Mouse (Mus musculus) hindbrain, embryonic 16.5 days (tissue): ENCODE data around the gene Olfr1310. TPM values are rescaled to one million over a fixed set of nuclear protein-coding genes. Genes with fewer than 3 reads are reported as not detected.
"Not testable (repeated sequence)": the region's sequence is repeated elsewhere in the genome, so short reads cannot be mapped to it uniquely, and the experiment has no call there.

ENCODE experiments used
- ATAC-seq: fragments of 200-750 bp; cut with Nextera tagmentation; 2 replicates; pipeline ENCODE4 v1.8.0; 2017; ENCODE audit warnings: moderate TSS enrichment, moderate library complexity
- H3K27ac ChIP-seq: fragments of 300-500 bp; sonication (generic); 2 replicates; pipeline ENCODE4 v1.5.1; 2014; ENCODE audit warnings: low read depth, mild to moderate bottlenecking, control low read depth, low read length, moderate library complexity
- H3K27me3 ChIP-seq: fragments of 300-500 bp; sonication (generic); replicated peaks from 2 replicates; pipeline ENCODE4 v1.6.1; 2014; ENCODE audit warnings: low read length; ENCODE audit not compliant: control insufficient read depth, insufficient read depth
- H3K36me3 ChIP-seq: fragments of 300-500 bp; sonication (generic); 2 replicates; pipeline ENCODE4 v1.6.1; 2014; ENCODE audit warnings: mild to moderate bottlenecking, low read length, moderate library complexity, mixed read lengths; ENCODE audit not compliant: control insufficient read depth, insufficient read depth
- H3K4me1 ChIP-seq: fragments of 300-500 bp; sonication (generic); 2 replicates; pipeline ENCODE4 v1.6.1; 2014; ENCODE audit warnings: low read depth, low read length; ENCODE audit not compliant: control insufficient read depth, insufficient read depth
- H3K4me2 ChIP-seq: fragments of 300-500 bp; sonication (generic); 2 replicates; pipeline ENCODE4 v1.6.1; 2014; ENCODE audit warnings: mild to moderate bottlenecking, low read length, control low read depth, moderate library complexity
- H3K4me3 ChIP-seq: fragments of 300-500 bp; sonication (generic); 2 replicates; pipeline ENCODE4 v1.5.1; 2014; ENCODE audit warnings: mild to moderate bottlenecking, low read length, control low read depth, moderate library complexity
- H3K9ac ChIP-seq: fragments of 300-500 bp; sonication (generic); 2 replicates; pipeline ENCODE4 v1.6.1; 2014; ENCODE audit warnings: low read depth, mild to moderate bottlenecking, control low read depth, low read length, moderate library complexity
- H3K9me3 ChIP-seq: fragments of 300-500 bp; sonication (generic); 2 replicates; pipeline ENCODE4 v1.6.1; 2014; ENCODE audit warnings: mild to moderate bottlenecking, low read length, moderate library complexity; ENCODE audit not compliant: control insufficient read depth
- WGBS: fragments of 180-500 bp; shearing (Covaris S2); extraction: QIAGEN DNeasy Blood & Tissue Kit; methylation state at CpG from one replicate; pipeline ENCODE4 v1.1.7; 2014; 5-methylcytosine and 5-hydroxymethylcytosine counted together
- polyA plus RNA-seq: library from polyadenylated mRNA; unstranded; fragments of >200 nt; fragmentation: Nextera tagmentation; extraction: Ambion mirVana; gene quantifications from 2 replicates; pipeline ENCODE4 v1.2.1, GENCODE M21; 2015

The Olfr1310 gene
- not detected in 2 replicates for polyA plus RNA-seq

- no peak for ATAC-seq
- Histone ChIP-seq H3K9me3 (no peaks in the 10 kb centered on the region), H3K36me3 (no peaks in the 10 kb centered on the region), H3K27ac (no peak within 1 kb of the TSS), H3K4me1 (no peaks in the 10 kb centered on the region), H3K4me3 (no peak within 1 kb of the TSS), H3K27me3 (no peaks in the 10 kb centered on the region), H3K9ac (no peak within 1 kb of the TSS), H3K4me2 (no peak within 1 kb of the TSS)
These were observed at the start of gene Olfr1310 for GRCm38 (mm10) chr2:112012608-112013007. TSS of gene Olfr1310 (minus strand) at chr2:112012708.

- H3K36me3 ChIP-seq = no peaks in the 10 kb centered on the region
- no peaks in the 10 kb centered on the region for H3K4me1 ChIP-seq
- H3K27me3 ChIP-seq = no peaks in the 10 kb centered on the region
- no peak within 1 kb of the TSS for H3K9ac ChIP-seq
- H3K27ac ChIP-seq = no peak within 1 kb of the TSS
- 30% methylated on average over 1 of the region's 1 CpGs for WGBS
- no peak within 1 kb of the TSS for H3K4me2 ChIP-seq
- no peak for ATAC-seq
- no peaks in the 10 kb centered on the region for H3K9me3 ChIP-seq
- no peak within 1 kb of the TSS for H3K4me3 ChIP-seq
These were observed 37.6 kb upstream of the Olfr1310 start, which contains the start of gene Olfr1312 for GRCm38 (mm10) chr2:112050138-112050537. TSS of gene Olfr1312 (minus strand) at chr2:112050238.

- not testable (repeated sequence) for ATAC-seq, H3K9me3 ChIP-seq, H3K4me1 ChIP-seq, H3K36me3 ChIP-seq, H3K4me2 ChIP-seq, H3K4me3 ChIP-seq, H3K9ac ChIP-seq, H3K27me3 ChIP-seq, H3K27ac ChIP-seq
- WGBS = 53% methylated on average over 6 of the region's 6 CpGs
These were observed 14.5 kb upstream of the Olfr1310 start for GRCm38 (mm10) chr2:112026971-112027370.

GRCm38 (mm10) chr2:112024312-112024711, 11.8 kb upstream of the Olfr1310 start, which contains the start of gene Olfr1311:
TSS of gene Olfr1311 (minus strand) at chr2:112024412.
- 94% methylated on average over 2 of the region's 2 CpGs for WGBS
- no peak for ATAC-seq
- H3K4me3 ChIP-seq = no peak within 1 kb of the TSS

GRCm38 (mm10) chr2:112014900-112015299, 2.4 kb upstream of the Olfr1310 start:
- Histone ChIP-seq H3K4me3 (no peak overlapping the region), H3K27ac (no peak overlapping the region), H3K9ac (no peak overlapping the region), H3K9me3 (no peaks in the 10 kb centered on the region), H3K36me3 (no peaks in the 10 kb centered on the region), H3K4me2 (no peak overlapping the region), H3K27me3 (no peaks in the 10 kb centered on the region), H3K4me1 (no peaks in the 10 kb centered on the region)
- no peak for ATAC-seq
- WGBS = 90% methylated on average over 3 of the region's 3 CpGs

More at GRCm38 (mm10) chr2:112024312-112024711, 11.8 kb upstream of the Olfr1310 start, which contains the start of gene Olfr1311:
- Histone ChIP-seq H3K4me2 (no peak within 1 kb of the TSS), H3K27me3 (no peaks in the 10 kb centered on the region), H3K36me3 (no peaks in the 10 kb centered on the region), H3K9ac (no peak within 1 kb of the TSS), H3K4me1 (no peaks in the 10 kb centered on the region), H3K9me3 (no peaks in the 10 kb centered on the region), H3K27ac (no peak within 1 kb of the TSS)

GRCm38 (mm10) chr2:111990181-111990580, 22.3 kb downstream of the Olfr1310 start, which contains the start of gene Olfr1309:
TSS of gene Olfr1309 (minus strand) at chr2:111990281.
- Histone ChIP-seq H3K4me3 (no peak within 1 kb of the TSS), H3K9me3 (no peaks in the 10 kb centered on the region), H3K4me2 (no peak within 1 kb of the TSS), H3K27ac (no peak within 1 kb of the TSS), H3K36me3 (no peaks in the 10 kb centered on the region), H3K27me3 (no peaks in the 10 kb centered on the region), H3K9ac (no peak within 1 kb of the TSS), H3K4me1 (no peaks in the 10 kb centered on the region)
- no peak for ATAC-seq
- WGBS = 65% methylated on average over 1 of the region's 1 CpGs

- H3K4me3 ChIP-seq = no peak within 1 kb of the TSS
- no peaks in the 10 kb centered on the region for H3K4me1 ChIP-seq
- ATAC-seq = no peak
- no peak within 1 kb of the TSS for H3K4me2 ChIP-seq
- no peaks in the 10 kb centered on the region for H3K27me3 ChIP-seq
- no peaks in the 10 kb centered on the region for H3K9me3 ChIP-seq
- 60% methylated on average over 1 of the region's 1 CpGs for WGBS
- H3K27ac ChIP-seq = no peak within 1 kb of the TSS
- H3K9ac ChIP-seq = no peak within 1 kb of the TSS
- no peaks in the 10 kb centered on the region for H3K36me3 ChIP-seq
These were observed 47.7 kb downstream of the Olfr1310 start, which contains the start of gene Olfr1308 for GRCm38 (mm10) chr2:111964844-111965243. TSS of gene Olfr1308 (minus strand) at chr2:111964944.

Other genes starting within 250 kb of the Olfr1310 start
- gene Olfr1302, start 235.3 kb downstream of the Olfr1310 start, polyA plus RNA-seq = not detected in 2 replicates
- gene Olfr1303, start 192.4 kb downstream of the Olfr1310 start, polyA plus RNA-seq = not detected in 2 replicates
- not detected in 2 replicates for gene Olfr1305, start 135.6 kb downstream of the Olfr1310 start, polyA plus RNA-seq
- gene Olfr1306, start 96.4 kb downstream of the Olfr1310 start, polyA plus RNA-seq = not detected in 2 replicates
- 0.01 TPM in 1 of 2 replicates, not detected in the other for gene Olfr1307, start 63.3 kb downstream of the Olfr1310 start, polyA plus RNA-seq
- gene Olfr1308, start 47.8 kb downstream of the Olfr1310 start, polyA plus RNA-seq = not detected in 2 replicates
- gene Olfr1309, start 22.4 kb downstream of the Olfr1310 start, polyA plus RNA-seq = not detected in 2 replicates
- gene Olfr1311, start 11.7 kb upstream of the Olfr1310 start, polyA plus RNA-seq = not detected in 2 replicates
- gene Olfr1312, start 37.5 kb upstream of the Olfr1310 start, polyA plus RNA-seq = not detected in 2 replicates
- not detected in 2 replicates for gene Olfr1313, start 65.1 kb upstream of the Olfr1310 start, polyA plus RNA-seq
- gene Olfr1314, start 84.1 kb upstream of the Olfr1310 start, polyA plus RNA-seq = not detected in 2 replicates
- not detected in 2 replicates for gene Olfr1315-ps1, start 102.7 kb upstream of the Olfr1310 start, polyA plus RNA-seq
- gene Olfr1316, start 122.3 kb upstream of the Olfr1310 start, polyA plus RNA-seq = not detected in 2 replicates
- not detected in 2 replicates for gene Olfr1317, start 127.6 kb upstream of the Olfr1310 start, polyA plus RNA-seq
- 0.04 and 0.10 TPM in 2 replicates for gene Olfr1318, start 141.5 kb upstream of the Olfr1310 start, polyA plus RNA-seq
- gene Lpcat4, start 226.8 kb upstream of the Olfr1310 start, polyA plus RNA-seq = 28.5 and 32.4 TPM in 2 replicates
- 0.04 TPM in 1 of 2 replicates, not detected in the other for gene Nutm1, start 246.6 kb upstream of the Olfr1310 start, polyA plus RNA-seq
- 165 and 189 TPM in 2 replicates for gene Nop10, start 249.2 kb upstream of the Olfr1310 start, polyA plus RNA-seq